Mouse (Mus musculus) frontal cortex, postnatal 36 days (tissue): ENCODE results near the gene H2-Ab1.
"Not testable (repeated sequence)": the region's sequence is repeated elsewhere in the genome, so short reads cannot be mapped to it uniquely, and the experiment has no call there.

Source experiments
- DNase-seq, 2 experiments: peaks; one replicate each; pipeline ENCODE4 v3.0.0; 2022; ENCODE audit warnings: low spot score in 2 of 2

Gene H2-Ab1

GRCm38 (mm10) chr17:34257594-34258375 is at the start of gene H2-Ab1:
H2-Ab1 (plus strand) TSS chr17:34257689.
- DNase-seq, result peak; percentile 85 to 91

- no peak for DNase-seq
These were observed 49.6 kb upstream of the H2-Ab1 start for GRCm38 (mm10) chr17:34207866-34208265.

- DNase-seq, result no peak
These were observed 49.1 kb upstream of the H2-Ab1 start for GRCm38 (mm10) chr17:34208421-34208820.

- no peak for DNase-seq
These were observed 47.8 kb upstream of the H2-Ab1 start for GRCm38 (mm10) chr17:34209680-34210079.

GRCm38 (mm10) chr17:34210599-34210998 is 46.9 kb upstream of the H2-Ab1 start:
- DNase-seq, result no peak

- DNase-seq, result no peak
These were observed 45.6 kb upstream of the H2-Ab1 start for GRCm38 (mm10) chr17:34211746-34212365.

GRCm38 (mm10) chr17:34213936-34214335 is 43.6 kb upstream of the H2-Ab1 start:
- DNase-seq, result no peak

- no peak for DNase-seq
These were observed 42.3 kb upstream of the H2-Ab1 start for GRCm38 (mm10) chr17:34215176-34215575.

GRCm38 (mm10) chr17:34217216-34217928 is 40.1 kb upstream of the H2-Ab1 start:
- no peak for DNase-seq

GRCm38 (mm10) chr17:34217986-34218385 is 39.5 kb upstream of the H2-Ab1 start:
- DNase-seq, result no peak

- DNase-seq, result peak in 1 of 2 experiments; percentile 36
These were observed 38.8 kb upstream of the H2-Ab1 start for GRCm38 (mm10) chr17:34218675-34219074.

GRCm38 (mm10) chr17:34219096-34219495 is 38.4 kb upstream of the H2-Ab1 start:
- DNase-seq, result not testable (repeated sequence)

- DNase-seq, result peak in 1 of 2 experiments; percentile 37
These were observed 37.7 kb upstream of the H2-Ab1 start for GRCm38 (mm10) chr17:34219801-34220200.

- DNase-seq, result not testable (repeated sequence)
These were observed 37.1 kb upstream of the H2-Ab1 start for GRCm38 (mm10) chr17:34220401-34220800.

GRCm38 (mm10) chr17:34224816-34225215 is 32.7 kb upstream of the H2-Ab1 start:
- no peak for DNase-seq

- no peak for DNase-seq
These were observed 32.1 kb upstream of the H2-Ab1 start for GRCm38 (mm10) chr17:34225426-34225825.

- not testable (repeated sequence) for DNase-seq
These were observed 31.6 kb upstream of the H2-Ab1 start for GRCm38 (mm10) chr17:34225911-34226310.

- DNase-seq, result not testable (repeated sequence)
These were observed 26.5 kb upstream of the H2-Ab1 start for GRCm38 (mm10) chr17:34230971-34231370.

GRCm38 (mm10) chr17:34232021-34232420 is 25.5 kb upstream of the H2-Ab1 start:
- DNase-seq, result not testable (repeated sequence)

- peak; percentile 60 to 67 for DNase-seq
These were observed 22.6 kb upstream of the H2-Ab1 start for GRCm38 (mm10) chr17:34234926-34235325.

- DNase-seq, result no peak
These were observed 20.8 kb upstream of the H2-Ab1 start for GRCm38 (mm10) chr17:34236691-34237090.

GRCm38 (mm10) chr17:34237741-34238140 is 19.7 kb upstream of the H2-Ab1 start:
- no peak for DNase-seq
